Comparison of ENCODE assay signal across 8 mouse cellular contexts in genomic region chr8:109778993-109779421, GRCm38 (mm10). TPM values are rescaled to one million over a fixed set of nuclear protein-coding genes. Genes with fewer than 3 reads are reported as not detected.
DNase-seq lines count a peak whose midpoint lies in the region; ATAC-seq and TF ChIP-seq lines count a peak whose summit lies in the region.

No protein-coding gene starts in this region.

- H3K36me3 ChIP-seq in stomach, embryonic 14.5 days (ENCODE audit: control insufficient read depth, insufficient read depth, low read length) = no peaks in the 10 kb centered on the region

- TF ChIP-seq POLR2A in bone marrow, adult 2 months (IDR thresholded peaks at IDR 0.05; ENCODE audit: borderline replicate concordance, control insufficient read depth, low read depth, low read length) = no peak; the same call in 1 of the 2 replicates

- intact Hi-C loops in gastrocnemius, adult 2 months (cut with DNase I) = loop anchor here (1.0 to 2.0 kb wide), 3 partner anchors 72 to 214 kb away; partner anchors contain the start of genes Dhodh, Dhx38 and Txnl4b

- DNase-seq in gastrocnemius, adult 2 months = no peak
- DNase-seq in gastrocnemius, postnatal 25 days = no peak
- peak; percentile 39 to 50 for DNase-seq in B cell, adult 2 months
- DNase-seq in kidney, postnatal 14 days = peak; percentile 58

- peak; percentile 39 for ATAC-seq in frontal cortex, adult (ENCODE audit: low TSS enrichment)
- peak; percentile 31 for ATAC-seq in megakaryocyte-erythroid progenitor cell, adult 5-6 weeks (replicated peaks; ENCODE audit: low FRiP score, low TSS enrichment, poor library complexity, severe bottlenecking)
- peak; percentile 24; the same call in 1 of the 2 replicates for ATAC-seq in stomach, embryonic 14.5 days (ENCODE audit: insufficient number of reproducible peaks, insufficient read depth, low FRiP score, low read depth)

- H3K9me3 ChIP-seq in stomach, embryonic 14.5 days (ENCODE audit: control insufficient read depth, low read depth, low read length) = no peaks in the 10 kb centered on the region

- no peak for TF ChIP-seq CTCF in gastrocnemius, adult 2 months (IDR thresholded peaks at IDR 0.05)
- no peak for TF ChIP-seq CTCF in bone marrow, adult 2 months (IDR thresholded peaks at IDR 0.05; ENCODE audit: control insufficient read depth, insufficient read depth, low read length)

- H3K27ac ChIP-seq in gastrocnemius, adult 2 months = peak overlapping the region; percentile 99
- H3K27ac ChIP-seq in bone marrow, adult 2 months (ENCODE audit: control insufficient read depth, insufficient read depth, low read depth, low read length, poor library complexity) = peak overlapping the region; percentile 97
- H3K27ac ChIP-seq in stomach, embryonic 14.5 days (ENCODE audit: low read length) = peak overlapping the region; percentile 90

- H3K4me2 ChIP-seq in stomach, embryonic 14.5 days (replicated peaks; ENCODE audit: low read depth, low read length) = peak overlapping the region; percentile 79

- H3K4me3 ChIP-seq in gastrocnemius, adult 2 months = peak overlapping the region; percentile 95
- H3K4me3 ChIP-seq in bone marrow, adult 2 months (replicated peaks; ENCODE audit: control insufficient read depth, low read depth, low read length) = peak overlapping the region; percentile 70
- peak overlapping the region; percentile 95 for H3K4me3 ChIP-seq in stomach, embryonic 14.5 days (ENCODE audit: low read depth, low read length)

- H3K4me1 ChIP-seq in bone marrow, adult 2 months (ENCODE audit: control insufficient read depth, insufficient read depth, low read length) = no peaks in the 10 kb centered on the region; the same call in 1 of the 2 replicates
- H3K4me1 ChIP-seq in stomach, embryonic 14.5 days (ENCODE audit: control insufficient read depth, insufficient read depth, low read length) = peaks cover 2% of the 10 kb centered on the region; the same call in 1 of the 2 replicates

- no peaks in the 10 kb centered on the region for H3K27me3 ChIP-seq in stomach, embryonic 14.5 days (ENCODE audit: control insufficient read depth, insufficient read depth, low read length)

- peak overlapping the region; percentile 90 for H3K9ac ChIP-seq in stomach, embryonic 14.5 days (replicated peaks; ENCODE audit: low read depth, low read length)

- WGBS in bone marrow, adult 2 months = under 1% methylated on average over 32 of the region's 32 CpGs
- WGBS in stomach, embryonic 14.5 days = under 1% methylated on average over 32 of the region's 32 CpGs

RNA-seq across cellular contexts. Expression of gene Ap1g1, which starts 0.7 kb away (rescaled TPM):
- 10 to 100 TPM; 39.9 to 40.0 TPM for total RNA-seq in gastrocnemius, adult 2 months (2021)
- total RNA-seq in gastrocnemius, postnatal 25 days (2021) = 10 to 100 TPM; 30.5 to 31.9 TPM
- 25.8 and 34.5 TPM in 2 replicates for polyA plus RNA-seq in bone marrow, adult 2 months (2011; ENCODE audit: insufficient read depth, insufficient read length, low replicate concordance, missing spikeins)
- 65.0 and 65.3 TPM in 2 replicates for total RNA-seq in megakaryocyte-erythroid progenitor cell, adult 5-6 weeks (2014; fragmentation: Nextera tagmentation)
- total RNA-seq in megakaryocyte-erythroid progenitor cell, adult 5-6 weeks (2017) = 55.6 and 69.0 TPM in 2 replicates
- polyA plus RNA-seq in stomach, embryonic 14.5 days (2014; fragmentation: Nextera tagmentation; extraction: Ambion mirVana) = 36.5 and 39.2 TPM in 2 replicates

RNA-seq across cellular contexts. Expression of gene Atxn1l, which starts 41.5 kb away (rescaled TPM):
- total RNA-seq in gastrocnemius, adult 2 months (2021) = 10 to 100 TPM; 20.4 to 21.9 TPM
- total RNA-seq in gastrocnemius, postnatal 25 days (2021) = 10 to 100 TPM; 15.7 to 16.9 TPM
- 5.3 and 5.8 TPM in 2 replicates for polyA plus RNA-seq in bone marrow, adult 2 months (2011; ENCODE audit: insufficient read depth, insufficient read length, low replicate concordance, missing spikeins)
- 8.5 and 18.3 TPM in 2 replicates for total RNA-seq in megakaryocyte-erythroid progenitor cell, adult 5-6 weeks (2014; fragmentation: Nextera tagmentation)
- 8.7 and 9.2 TPM in 2 replicates for total RNA-seq in megakaryocyte-erythroid progenitor cell, adult 5-6 weeks (2017)
- polyA plus RNA-seq in stomach, embryonic 14.5 days (2014; fragmentation: Nextera tagmentation; extraction: Ambion mirVana) = 6.0 and 6.9 TPM in 2 replicates

Comparison
In these comparisons a context has a peak if more than half of its experiments do, and no peak if none do; other contexts are left out.
1. DNase-seq: peak in B cell, adult 2 months (2 of 2) and kidney, postnatal 14 days (single experiment); none in gastrocnemius, adult 2 months (single experiment) and gastrocnemius, postnatal 25 days (single experiment).
2. Peak in every context shown above with its lines, with median percentiles within 50 percentile points of each other: H3K27ac ChIP-seq, H3K4me3 ChIP-seq and ATAC-seq.